Mouse (Mus musculus): ENCODE measurements around the gene Ralgps1. TPM values are rescaled to one million over a fixed set of nuclear protein-coding genes. Genes with fewer than 3 reads are reported as not detected.
"Not testable (repeated sequence)": the region's sequence is repeated elsewhere in the genome, so short reads cannot be mapped to it uniquely, and the experiment has no call there.

Ralgps1 gene
- polyA plus RNA-seq, 1 experiment, result 66.0 TPM

DNA sequence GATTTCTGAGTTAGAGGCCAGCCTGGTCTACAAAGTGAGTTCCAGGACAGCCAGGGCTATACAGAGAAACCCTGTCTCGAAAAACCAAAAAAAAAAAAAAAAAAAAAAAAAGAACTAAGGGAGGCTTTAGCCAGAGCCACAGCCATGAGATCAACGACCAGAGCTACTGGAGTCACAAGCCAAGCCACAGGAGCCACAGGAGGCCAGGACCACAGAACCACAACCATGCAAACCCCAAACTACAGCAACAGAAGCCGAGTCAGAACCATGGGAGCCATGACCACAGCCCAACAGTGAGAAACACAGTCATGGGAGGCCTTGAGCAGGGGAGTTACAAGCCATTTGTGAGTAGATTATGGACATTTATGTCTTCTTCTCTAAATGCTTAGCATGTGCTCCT, 41.7 kb downstream of the Ralgps1 start:
- Histone ChIP-seq H3K27ac (ENCODE audit: insufficient read depth, low read length) (no peak overlapping the region), H3K4me3 (ENCODE audit: insufficient read depth, low read length) (no peak overlapping the region), H3K4me1 (ENCODE audit: control insufficient read depth, insufficient read depth, low read length) (peaks cover 1% of the 10 kb centered on the region; the same call in 1 of the 2 replicates)
- TF ChIP-seq POLR2A (IDR thresholded peaks at IDR 0.05; ENCODE audit: extremely low read depth, insufficient read depth, low read length) (no peak), CTCF (IDR thresholded peaks at IDR 0.05; ENCODE audit: extremely low read depth, insufficient read depth, low read length) (no peak)

GRCm38 (mm10) chr2:33328941-33329340, 42.3 kb downstream of the Ralgps1 start:
- no peak overlapping the region for H3K4me3 ChIP-seq (ENCODE audit: insufficient read depth, low read length)
- TF ChIP-seq POLR2A (IDR thresholded peaks at IDR 0.05; ENCODE audit: extremely low read depth, insufficient read depth, low read length) (no peak), CTCF (IDR thresholded peaks at IDR 0.05; ENCODE audit: extremely low read depth, insufficient read depth, low read length) (peak; percentile 54)
- H3K4me1 ChIP-seq (ENCODE audit: control insufficient read depth, insufficient read depth, low read length), result peaks cover 4% of the 10 kb centered on the region; the same call in 1 of the 2 replicates
- no peak overlapping the region for H3K27ac ChIP-seq (ENCODE audit: insufficient read depth, low read length)

DNA sequence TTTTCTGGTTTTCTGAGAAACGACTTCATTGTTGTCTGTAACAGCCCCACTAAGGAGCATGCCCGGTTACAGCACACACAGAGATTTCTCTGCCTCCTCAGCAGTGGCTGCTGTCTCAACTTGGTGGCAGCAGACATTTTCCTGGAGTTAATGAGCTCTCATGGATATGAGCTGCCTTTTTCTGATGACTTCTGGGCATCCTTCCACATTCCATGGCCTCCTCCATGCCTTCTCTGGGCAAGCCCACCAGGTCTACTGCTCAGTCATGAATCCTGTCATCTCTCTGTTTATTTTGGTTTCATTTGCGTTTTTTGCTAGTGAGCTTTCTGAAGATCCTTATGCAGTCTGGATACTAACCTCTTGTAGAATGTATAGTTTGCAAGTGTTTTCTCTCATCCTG, 45.9 kb downstream of the Ralgps1 start:
- Histone ChIP-seq H3K27ac (ENCODE audit: insufficient read depth, low read length) (no peak overlapping the region), H3K4me1 (ENCODE audit: control insufficient read depth, insufficient read depth, low read length) (peaks cover 6% of the 10 kb centered on the region), H3K4me3 (ENCODE audit: insufficient read depth, low read length) (no peak overlapping the region)
- TF ChIP-seq POLR2A (IDR thresholded peaks at IDR 0.05; ENCODE audit: extremely low read depth, insufficient read depth, low read length) (no peak), CTCF (IDR thresholded peaks at IDR 0.05; ENCODE audit: extremely low read depth, insufficient read depth, low read length) (no peak)

DNA sequence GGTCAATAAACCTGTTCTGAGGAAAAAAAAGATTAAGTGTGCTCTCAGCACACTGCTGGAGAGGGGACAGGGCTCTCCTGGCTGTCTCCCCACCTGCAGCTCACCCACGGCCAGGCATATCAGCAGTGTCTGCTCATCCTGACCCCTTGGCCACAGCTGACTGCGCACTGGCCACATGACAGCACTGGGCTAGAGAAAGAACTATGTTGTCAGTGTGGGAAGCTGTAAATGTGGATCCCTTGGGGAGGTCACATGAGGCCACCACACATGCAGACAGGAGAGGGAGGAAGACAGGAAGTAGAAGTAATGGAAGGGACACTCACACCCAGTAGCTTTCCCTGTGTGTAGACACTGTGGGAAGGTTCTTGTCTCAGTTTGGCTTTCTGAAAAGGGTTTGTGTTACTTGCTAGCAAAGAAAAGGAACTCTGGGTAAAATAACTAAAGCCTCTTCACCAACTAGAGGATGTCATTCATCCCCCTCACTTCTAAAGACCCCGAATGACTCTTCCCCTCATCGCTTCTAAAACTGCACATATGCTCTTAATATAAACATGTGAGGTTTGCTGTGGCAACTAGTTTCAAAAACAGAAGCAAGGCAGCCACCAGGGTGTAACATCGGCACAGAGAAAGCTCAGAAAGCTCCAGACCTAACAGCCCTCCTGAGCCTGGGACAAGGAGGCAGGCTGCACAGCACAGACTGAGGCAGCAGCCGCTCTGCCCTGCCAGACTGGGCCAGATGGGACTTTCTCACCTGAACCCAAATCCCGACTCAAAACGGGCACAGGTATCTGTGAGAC, 47.3 kb downstream of the Ralgps1 start:
- H3K4me3 ChIP-seq (ENCODE audit: insufficient read depth, low read length), result no peak overlapping the region
- TF ChIP-seq CTCF (IDR thresholded peaks at IDR 0.05; ENCODE audit: extremely low read depth, insufficient read depth, low read length) (no peak), POLR2A (IDR thresholded peaks at IDR 0.05; ENCODE audit: extremely low read depth, insufficient read depth, low read length) (no peak)
- no peak overlapping the region for H3K27ac ChIP-seq (ENCODE audit: insufficient read depth, low read length)
- H3K4me1 ChIP-seq (ENCODE audit: control insufficient read depth, insufficient read depth, low read length), result peaks cover 11% of the 10 kb centered on the region

GRCm38 (mm10) chr2:33323043-33323625, 48.2 kb downstream of the Ralgps1 start:
- H3K27ac ChIP-seq (ENCODE audit: insufficient read depth, low read length); H3K4me3 ChIP-seq (ENCODE audit: insufficient read depth, low read length): not testable (repeated sequence)
- H3K4me1 ChIP-seq (ENCODE audit: control insufficient read depth, insufficient read depth, low read length), result peaks cover 14% of the 10 kb centered on the region

DNA sequence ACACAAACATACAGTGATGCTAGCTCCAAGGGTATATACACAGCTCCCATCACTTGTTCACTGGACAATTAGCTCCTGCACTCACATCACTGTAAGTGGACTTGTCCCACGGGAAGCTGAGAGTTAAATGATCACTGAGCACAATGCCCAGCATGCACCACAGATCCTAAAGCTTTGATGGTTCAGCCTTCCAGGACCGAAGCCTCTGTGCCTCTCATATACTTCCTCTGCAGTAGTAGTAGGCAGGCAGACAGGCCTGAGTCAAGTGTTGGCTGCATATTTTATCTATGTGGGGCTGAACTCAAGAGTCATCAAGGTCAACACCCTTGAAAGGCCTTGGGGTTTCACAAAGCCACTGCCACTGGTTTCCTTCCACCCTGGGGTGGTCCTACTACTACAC, 49.6 kb downstream of the Ralgps1 start:
- Histone ChIP-seq H3K27ac (ENCODE audit: insufficient read depth, low read length) (no peak overlapping the region), H3K4me1 (ENCODE audit: control insufficient read depth, insufficient read depth, low read length) (peaks cover 22% of the 10 kb centered on the region), H3K4me3 (ENCODE audit: insufficient read depth, low read length) (no peak overlapping the region)
- TF ChIP-seq CTCF (IDR thresholded peaks at IDR 0.05; ENCODE audit: extremely low read depth, insufficient read depth, low read length) (no peak), POLR2A (IDR thresholded peaks at IDR 0.05; ENCODE audit: extremely low read depth, insufficient read depth, low read length) (no peak)

DNA sequence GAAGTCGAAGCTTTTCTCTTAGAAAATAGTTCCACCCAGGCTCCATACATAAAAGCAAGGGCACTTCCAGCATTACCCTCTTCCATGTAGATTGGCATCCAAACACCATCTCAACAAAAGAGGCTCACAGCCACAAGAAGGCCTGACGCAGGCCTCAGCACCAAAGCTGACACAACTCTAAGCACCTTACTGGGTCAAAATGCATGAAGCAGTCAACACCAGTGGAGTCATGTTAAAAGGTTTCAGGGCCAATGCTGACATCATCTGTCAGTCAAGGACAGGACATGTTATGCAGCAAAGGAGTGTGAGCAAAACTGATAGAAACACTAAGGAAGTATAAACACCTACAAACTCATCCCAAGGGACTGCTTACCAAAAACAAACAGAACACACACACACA, 50.3 kb downstream of the Ralgps1 start:
- Histone ChIP-seq H3K4me3 (ENCODE audit: insufficient read depth, low read length) (no peak overlapping the region), H3K4me1 (ENCODE audit: control insufficient read depth, insufficient read depth, low read length) (peaks cover 24% of the 10 kb centered on the region), H3K27ac (ENCODE audit: insufficient read depth, low read length) (no peak overlapping the region)
- no peak for TF ChIP-seq POLR2A (IDR thresholded peaks at IDR 0.05; ENCODE audit: extremely low read depth, insufficient read depth, low read length)
- TF ChIP-seq CTCF (IDR thresholded peaks at IDR 0.05; ENCODE audit: extremely low read depth, insufficient read depth, low read length), result no peak

- Histone ChIP-seq H3K4me1 (ENCODE audit: control insufficient read depth, insufficient read depth, low read length) (peaks cover 24% of the 10 kb centered on the region), H3K27ac (ENCODE audit: insufficient read depth, low read length) (no peak overlapping the region), H3K4me3 (ENCODE audit: insufficient read depth, low read length) (no peak overlapping the region)
- TF ChIP-seq CTCF (IDR thresholded peaks at IDR 0.05; ENCODE audit: extremely low read depth, insufficient read depth, low read length) (no peak), POLR2A (IDR thresholded peaks at IDR 0.05; ENCODE audit: extremely low read depth, insufficient read depth, low read length) (no peak)
These were observed 50.7 kb downstream of the Ralgps1 start for GRCm38 (mm10) chr2:33320568-33320967.

- Histone ChIP-seq H3K4me3 (ENCODE audit: insufficient read depth, low read length) (no peak overlapping the region), H3K4me1 (ENCODE audit: control insufficient read depth, insufficient read depth, low read length) (peaks cover 23% of the 10 kb centered on the region), H3K27ac (ENCODE audit: insufficient read depth, low read length) (no peak overlapping the region)
- TF ChIP-seq CTCF (IDR thresholded peaks at IDR 0.05; ENCODE audit: extremely low read depth, insufficient read depth, low read length) (no peak), POLR2A (IDR thresholded peaks at IDR 0.05; ENCODE audit: extremely low read depth, insufficient read depth, low read length) (no peak)
These were observed 51.4 kb downstream of the Ralgps1 start for GRCm38 (mm10) chr2:33319934-33320333.

DNA sequence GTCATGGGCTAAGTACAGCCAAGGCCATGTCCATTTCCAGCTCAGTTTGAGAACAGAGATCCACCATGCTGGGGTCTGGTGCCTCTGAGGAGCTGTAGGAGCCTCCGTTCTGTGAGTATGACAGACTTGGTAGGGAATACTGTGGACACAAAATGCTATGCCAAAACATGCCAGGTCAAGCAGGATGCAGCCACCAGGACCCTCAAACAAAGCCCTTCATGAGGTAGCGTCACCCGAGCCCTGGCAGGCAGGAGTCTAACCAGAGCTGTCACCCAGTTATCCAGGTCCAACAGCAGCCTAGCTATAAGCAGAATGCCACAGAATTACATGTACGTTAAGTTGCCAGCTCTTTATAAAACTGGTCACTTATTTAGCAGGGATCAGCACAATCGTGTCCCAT, 51.8 kb downstream of the Ralgps1 start:
- H3K4me1 ChIP-seq (ENCODE audit: control insufficient read depth, insufficient read depth, low read length), result peaks cover 23% of the 10 kb centered on the region
- TF ChIP-seq CTCF (IDR thresholded peaks at IDR 0.05; ENCODE audit: extremely low read depth, insufficient read depth, low read length) (no peak), POLR2A (IDR thresholded peaks at IDR 0.05; ENCODE audit: extremely low read depth, insufficient read depth, low read length) (no peak)
- H3K27ac ChIP-seq (ENCODE audit: insufficient read depth, low read length), result no peak overlapping the region
- H3K4me3 ChIP-seq (ENCODE audit: insufficient read depth, low read length), result no peak overlapping the region
